Mouse (Mus musculus) MEL (cell line): ENCODE measurements around the gene Gzme.
A peak's percentile ranks its signal among the peaks of the same experiment; 100 is the strongest.

Source experiments
- BHLHE40 ChIP-seq: IDR thresholded peaks from 2 replicates; pipeline ENCODE4 v1.6.1; 2012; ENCODE audit warnings: low read depth, mild to moderate bottlenecking, inconsistent platforms, low read length, improper control_type of control experiment, borderline replicate concordance
- CTCF ChIP-seq, 3 experiments: IDR thresholded peaks in 2 of 3; conservative IDR thresholded peaks in 1 of 3; 2 replicates each; pipeline ENCODE4 v1.5.1; 2011 to 2012; ENCODE audit warnings: low read length in 3 of 3, low read depth in 2 of 3, mild to moderate bottlenecking in 2 of 3, improper control_type of control experiment in 1 of 3, inconsistent platforms in 1 of 3, mixed read lengths in 1 of 3, moderate library complexity in 1 of 3; ENCODE audit not compliant: control insufficient read depth in 1 of 3, insufficient read depth in 1 of 3, poor library complexity in 1 of 3, severe bottlenecking in 1 of 3
- EP300 ChIP-seq, 2 experiments: IDR thresholded peaks; 2 replicates each; pipeline ENCODE4 v1.6.1; 2011; ENCODE audit warnings: improper control_type of control experiment in 2 of 2, low read length in 2 of 2, low read depth in 1 of 2, mild to moderate bottlenecking in 1 of 2
- MAX ChIP-seq: IDR thresholded peaks from 2 replicates; pipeline ENCODE4 v1.6.1; 2011; ENCODE audit warnings: low read length, improper control_type of control experiment
- NRF1 ChIP-seq: IDR thresholded peaks from 2 replicates; pipeline ENCODE4 v1.6.1; 2014; ENCODE audit warnings: low read depth, mild to moderate bottlenecking, inconsistent platforms, low read length, improper control_type of control experiment, moderate library complexity; ENCODE audit not compliant: poor library complexity, insufficient read depth, severe bottlenecking
- POLR2A ChIP-seq, 2 experiments: IDR thresholded peaks; 2 replicates each; pipeline ENCODE4 v1.6.1; 2011 to 2012; ENCODE audit warnings: low read length in 2 of 2, mild to moderate bottlenecking in 2 of 2, control low read depth in 1 of 2, improper control_type of control experiment in 1 of 2, low read depth in 1 of 2, moderate library complexity in 1 of 2; ENCODE audit not compliant: control insufficient read depth in 1 of 2, insufficient read depth in 1 of 2, poor library complexity in 1 of 2
- POLR2AphosphoS2 ChIP-seq: IDR thresholded peaks from 2 replicates; pipeline ENCODE4 v1.6.1; 2011; ENCODE audit warnings: low read length, improper control_type of control experiment
- ZNF384 ChIP-seq: IDR thresholded peaks from 2 replicates; pipeline ENCODE4 v1.6.1; 2012; ENCODE audit warnings: low read depth, mild to moderate bottlenecking, inconsistent platforms, low read length, improper control_type of control experiment

GRCm38 (mm10) chr14:56098940-56099339 lies 21.5 kb downstream of the Gzme start:
- no peak for TF ChIP-seq BHLHE40
- no peak for TF ChIP-seq POLR2AphosphoS2
- TF ChIP-seq CTCF (IDR thresholded peaks at IDR 0.05 in 2 of 3, conservative IDR thresholded peaks at IDR 0.05 in 1 of 3; ENCODE audit: control insufficient read depth in 1 of 3, insufficient read depth in 1 of 3, low read depth in 2 of 3, low read length in 3 of 3, poor library complexity in 1 of 3, severe bottlenecking in 1 of 3) = peak; percentile 39 to 73 (median 69)
- no peak for TF ChIP-seq EP300 (IDR thresholded peaks at IDR 0.05; ENCODE audit: low read depth in 1 of 2, low read length in 2 of 2)
- no peak for TF ChIP-seq MAX
- TF ChIP-seq POLR2A (IDR thresholded peaks at IDR 0.05; ENCODE audit: control insufficient read depth in 1 of 2, insufficient read depth in 1 of 2, low read depth in 1 of 2, low read length in 2 of 2, poor library complexity in 1 of 2) = no peak
- no peak for TF ChIP-seq NRF1
- TF ChIP-seq ZNF384 = no peak
